Mouse (Mus musculus) small intestine, adult 10 weeks (tissue): ENCODE results near the gene 1600015I10Rik. TPM values are rescaled to one million over a fixed set of nuclear protein-coding genes. Genes with fewer than 3 reads are reported as not detected.

ENCODE experiments used
- polyA plus RNA-seq: library from polyadenylated mRNA; stranded (reverse); fragments of 350-450 nt; fragmentation: Illumina TruSeq; extraction: RNeasy Lipid Tissue Mini Kit (QIAGEN cat#74804); gene quantifications from one replicate; pipeline ENCODE4 v1.2.3, GENCODE M21; 2014; ENCODE audit warnings: low replicate concordance

Gene 1600015I10Rik
- not detected for polyA plus RNA-seq

GRCm38 (mm10) chr6:48929595-48929994 lies at the start of gene 1600015I10Rik:
TSS of gene 1600015I10Rik (plus strand) at chr6:48929895.

GRCm38 (mm10) chr6:48974663-48975062 lies 45.0 kb downstream of the 1600015I10Rik start, which contains the start of gene Doxl2:
TSS of gene Doxl2 (plus strand) at chr6:48974963.

Other genes with a start within 250 kb of the 1600015I10Rik start
- 82.1 TPM for gene Gimap4, start 245.3 kb upstream of the 1600015I10Rik start, polyA plus RNA-seq
- gene Gimap6, start 221.7 kb upstream of the 1600015I10Rik start, polyA plus RNA-seq, result 31.9 TPM
- 8.2 TPM for gene Gm28053, start 211.3 kb upstream of the 1600015I10Rik start, polyA plus RNA-seq
- gene Gimap7, start 211.3 kb upstream of the 1600015I10Rik start, polyA plus RNA-seq, result 6.2 TPM
- gene Gimap1, start 190.8 kb upstream of the 1600015I10Rik start, polyA plus RNA-seq, result 3.5 TPM
- 4.2 TPM for gene Gimap5, start 183.7 kb upstream of the 1600015I10Rik start, polyA plus RNA-seq
- 11.0 TPM for gene Gimap3, start 159.0 kb upstream of the 1600015I10Rik start, polyA plus RNA-seq
- gene Tmem176a, start 89.0 kb upstream of the 1600015I10Rik start, polyA plus RNA-seq, result 125 TPM
- 13.8 TPM for gene Tmem176b, start 88.4 kb upstream of the 1600015I10Rik start, polyA plus RNA-seq
- gene Aoc1, start 57.0 kb upstream of the 1600015I10Rik start, polyA plus RNA-seq, result 161 TPM
- gene Doxl2, start 45.1 kb downstream of the 1600015I10Rik start, polyA plus RNA-seq, result not detected
- gene Svs1, start 57.0 kb downstream of the 1600015I10Rik start, polyA plus RNA-seq, result not detected
- 0.52 TPM for gene Gpnmb, start 106.7 kb downstream of the 1600015I10Rik start, polyA plus RNA-seq
- 34.2 TPM for gene Malsu1, start 143.9 kb downstream of the 1600015I10Rik start, polyA plus RNA-seq